Mouse (Mus musculus) lung, postnatal 0 days (tissue): ENCODE measurements around the gene Adam25. TPM values are rescaled to one million over a fixed set of nuclear protein-coding genes. Genes with fewer than 3 reads are reported as not detected.
"Not testable (repeated sequence)": the region's sequence is repeated elsewhere in the genome, so short reads cannot be mapped to it uniquely, and the experiment has no call there.

Source experiments
- ATAC-seq: fragments of 200-750 bp; cut with Nextera tagmentation; 2 replicates; pipeline ENCODE4 v1.8.0; 2017; ENCODE audit warnings: moderate library complexity
- DNase-seq: peaks from one replicate; pipeline ENCODE4 v3.0.0-alpha.2; 2016; ENCODE audit warnings: low spot score
- H3K27ac ChIP-seq: fragments of 300-500 bp; sonication (generic); 2 replicates; pipeline ENCODE4 v1.5.1; 2014; ENCODE audit warnings: antibody characterized with exemption, mild to moderate bottlenecking, low read length, mixed read lengths
- H3K27me3 ChIP-seq: fragments of 300-500 bp; sonication (generic); replicated peaks from 2 replicates; pipeline ENCODE4 v1.6.1; 2014; ENCODE audit warnings: low read length, mixed read lengths; ENCODE audit not compliant: insufficient read depth
- H3K36me3 ChIP-seq: fragments of 300-500 bp; sonication (generic); 2 replicates; pipeline ENCODE4 v1.6.1; 2014; ENCODE audit warnings: low read length, mixed read lengths; ENCODE audit not compliant: insufficient read depth
- H3K4me1 ChIP-seq: fragments of 300-500 bp; sonication (generic); 2 replicates; pipeline ENCODE4 v1.6.1; 2014; ENCODE audit warnings: antibody characterized with exemption, low read depth, low read length, mixed read lengths; ENCODE audit not compliant: insufficient read depth
- H3K4me2 ChIP-seq: fragments of 300-500 bp; sonication (generic); replicated peaks from 2 replicates; pipeline ENCODE4 v1.6.1; 2014; ENCODE audit warnings: low read depth, mild to moderate bottlenecking, low read length, moderate library complexity, mixed read lengths
- H3K4me3 ChIP-seq: fragments of 300-500 bp; sonication (generic); 2 replicates; pipeline ENCODE4 v1.5.1; 2014; ENCODE audit warnings: low read depth, low read length
- H3K9ac ChIP-seq: fragments of 300-500 bp; sonication (generic); replicated peaks from 2 replicates; pipeline ENCODE4 v1.6.1; 2014; ENCODE audit warnings: low read depth, mild to moderate bottlenecking
- H3K9me3 ChIP-seq: fragments of 300-500 bp; sonication (generic); 2 replicates; pipeline ENCODE4 v1.6.1; 2016; ENCODE audit warnings: low read length, mixed read lengths
- CTCF ChIP-seq: IDR thresholded peaks from 2 replicates; pipeline ENCODE4 v1.5.1; 2016; ENCODE audit warnings: antibody characterized with exemption, mild to moderate bottlenecking
- EP300 ChIP-seq: IDR thresholded peaks from 2 replicates; pipeline ENCODE4 v1.6.1; 2016; ENCODE audit warnings: antibody characterized with exemption, mild to moderate bottlenecking, control low read depth
- WGBS: fragments of 180-500 bp; shearing (Covaris S2); extraction: QIAGEN DNeasy Blood & Tissue Kit; methylation state at CpG from one replicate; pipeline ENCODE4 v1.1.7; 2014; 5-methylcytosine and 5-hydroxymethylcytosine counted together
- polyA plus RNA-seq: library from polyadenylated mRNA; unstranded; fragments of >200 nt; fragmentation: Nextera tagmentation; extraction: Ambion mirVana; gene quantifications from 2 replicates; pipeline ENCODE4 v1.2.1, GENCODE M21; 2015

Adam25 gene
- not detected in 2 replicates for polyA plus RNA-seq

- not testable (repeated sequence) for ATAC-seq
Observed at GRCm38 (mm10) chr8:40751908-40752307, at the start of gene Adam25. Adam25 (plus strand) TSS chr8:40752208.

GRCm38 (mm10) chr8:40715406-40715805 is 36.6 kb upstream of the Adam25 start:
- H3K9me3 ChIP-seq, H3K4me2 ChIP-seq, DNase-seq, H3K4me1 ChIP-seq, H3K36me3 ChIP-seq, H3K27me3 ChIP-seq, H3K27ac ChIP-seq, H3K4me3 ChIP-seq, H3K9ac ChIP-seq, ATAC-seq: not testable (repeated sequence)
- 73% methylated on average over 4 of the region's 4 CpGs for WGBS

More at GRCm38 (mm10) chr8:40751908-40752307, at the start of gene Adam25:
- not testable (repeated sequence) for H3K36me3 ChIP-seq, DNase-seq, H3K27ac ChIP-seq, H3K27me3 ChIP-seq, H3K9me3 ChIP-seq, H3K4me3 ChIP-seq, H3K4me2 ChIP-seq, H3K9ac ChIP-seq, H3K4me1 ChIP-seq
- WGBS = 50% methylated on average over 1 of the region's 1 CpGs

- no peak overlapping the region for H3K4me3 ChIP-seq
- no peak for DNase-seq
- H3K36me3 ChIP-seq = no peaks in the 10 kb centered on the region
- TF ChIP-seq EP300 (no peak), CTCF (no peak)
- no peak for ATAC-seq
- H3K27me3 ChIP-seq = no peaks in the 10 kb centered on the region
- H3K27ac ChIP-seq = no peak overlapping the region
- H3K9me3 ChIP-seq = no peaks in the 10 kb centered on the region
- H3K4me2 ChIP-seq = no peak overlapping the region
- no peak overlapping the region for H3K9ac ChIP-seq
- 84% methylated on average over 7 of the region's 7 CpGs for WGBS
- no peaks in the 10 kb centered on the region for H3K4me1 ChIP-seq
Observed at GRCm38 (mm10) chr8:40715986-40716385, 36.0 kb upstream of the Adam25 start.

GRCm38 (mm10) chr8:40783320-40783719 is 31.3 kb downstream of the Adam25 start:
- ATAC-seq (no peak), DNase-seq (no peak)
- Histone ChIP-seq H3K27me3 (no peaks in the 10 kb centered on the region), H3K9ac (no peak overlapping the region), H3K4me1 (no peaks in the 10 kb centered on the region), H3K4me3 (no peak overlapping the region), H3K9me3 (no peaks in the 10 kb centered on the region), H3K27ac (no peak overlapping the region), H3K4me2 (no peak overlapping the region), H3K36me3 (no peaks in the 10 kb centered on the region)
- TF ChIP-seq CTCF = no peak
- no peak for TF ChIP-seq EP300

GRCm38 (mm10) chr8:40792973-40793372 is 41.0 kb downstream of the Adam25 start, which contains the start of gene Adam20:
Adam20 (plus strand) TSS chr8:40793273.
- peak; percentile 1 for DNase-seq
- H3K36me3 ChIP-seq, H3K27ac ChIP-seq, H3K9me3 ChIP-seq, H3K4me3 ChIP-seq, H3K9ac ChIP-seq, H3K4me2 ChIP-seq, H3K27me3 ChIP-seq, ATAC-seq, H3K4me1 ChIP-seq: not testable (repeated sequence)
- WGBS = 56% methylated on average over 1 of the region's 1 CpGs

- 66% methylated on average over 2 of the region's 2 CpGs for WGBS
- H3K9me3 ChIP-seq = no peaks in the 10 kb centered on the region
- H3K36me3 ChIP-seq = no peaks in the 10 kb centered on the region
- H3K4me3 ChIP-seq = no peak overlapping the region
- H3K27me3 ChIP-seq = no peaks in the 10 kb centered on the region
- no peak overlapping the region for H3K4me2 ChIP-seq
- TF ChIP-seq CTCF (no peak), EP300 (no peak)
- H3K27ac ChIP-seq = no peak overlapping the region
- ATAC-seq (no peak), DNase-seq (no peak)
- no peaks in the 10 kb centered on the region for H3K4me1 ChIP-seq
- no peak overlapping the region for H3K9ac ChIP-seq
Observed at GRCm38 (mm10) chr8:40803379-40804079, 51.5 kb downstream of the Adam25 start.

Other genes starting within 250 kb of the Adam25 start
- gene Adam24, start 77.1 kb upstream of the Adam25 start, polyA plus RNA-seq = not detected in 2 replicates
- gene Adam20, start 41.1 kb downstream of the Adam25 start, polyA plus RNA-seq = not detected in 2 replicates
- gene Adam39, start 70.8 kb downstream of the Adam25 start, polyA plus RNA-seq = not detected in 2 replicates